Mouse (Mus musculus) stomach, embryonic 15.5 days (tissue): ENCODE data around the gene Zfp940. TPM values are rescaled to one million over a fixed set of nuclear protein-coding genes. Genes with fewer than 3 reads are reported as not detected.
A peak's percentile ranks its signal among the peaks of the same experiment; 100 is the strongest.
"Not testable (repeated sequence)": the region's sequence is repeated elsewhere in the genome, so short reads cannot be mapped to it uniquely, and the experiment has no call there.

Source experiments
- ATAC-seq: fragments of 200-750 bp; cut with Nextera tagmentation; 2 replicates; pipeline ENCODE4 v1.8.0; 2017; ENCODE audit warnings: low read depth, moderate number of reproducible peaks, moderate TSS enrichment; ENCODE audit not compliant: insufficient read depth, low FRiP score
- H3K27ac ChIP-seq: fragments of 300-500 bp; sonication (generic); 2 replicates; pipeline ENCODE4 v1.5.1; 2015; ENCODE audit warnings: mild to moderate bottlenecking, inconsistent platforms
- H3K27me3 ChIP-seq: fragments of 300-500 bp; sonication (generic); replicated peaks from 2 replicates; pipeline ENCODE4 v1.6.1; 2015; ENCODE audit warnings: inconsistent platforms
- H3K36me3 ChIP-seq: fragments of 300-500 bp; sonication (generic); 2 replicates; pipeline ENCODE4 v1.6.1; 2015; ENCODE audit warnings: inconsistent platforms
- H3K4me1 ChIP-seq: fragments of 300-500 bp; sonication (generic); 2 replicates; pipeline ENCODE4 v1.6.1; 2015; ENCODE audit warnings: inconsistent platforms
- H3K4me2 ChIP-seq: fragments of 300-500 bp; sonication (generic); 2 replicates; pipeline ENCODE4 v1.6.1; 2015; ENCODE audit warnings: mild to moderate bottlenecking, inconsistent platforms
- H3K4me3 ChIP-seq: fragments of 300-500 bp; sonication (generic); replicated peaks from 2 replicates; pipeline ENCODE4 v1.5.1; 2015; ENCODE audit warnings: inconsistent platforms
- H3K9ac ChIP-seq: fragments of 300-500 bp; sonication (generic); 2 replicates; pipeline ENCODE4 v1.6.1; 2015; ENCODE audit warnings: inconsistent platforms
- H3K9me3 ChIP-seq: fragments of 300-500 bp; sonication (generic); 2 replicates; pipeline ENCODE4 v1.6.1; 2016; ENCODE audit warnings: inconsistent platforms
- WGBS: fragments of 180-500 bp; shearing (Covaris S2); methylation state at CpG from one replicate; pipeline ENCODE4 v1.1.7; 2015; 5-methylcytosine and 5-hydroxymethylcytosine counted together
- polyA plus RNA-seq: library from polyadenylated mRNA; unstranded; fragments of >200 nt; fragmentation: Nextera tagmentation; extraction: Ambion mirVana; gene quantifications from 2 replicates; pipeline ENCODE4 v1.2.1, GENCODE M21; 2015

The Zfp940 gene
- polyA plus RNA-seq: 4.2 and 4.7 TPM in 2 replicates

- ATAC-seq: peak; percentile 95
- WGBS: under 1% methylated on average over 21 of the region's 21 CpGs
- 0 out of 2 replicates have a peak, but pooled peaks cover 3% of the 10 kb centered on the region for H3K4me1 ChIP-seq
These were observed at the start of gene Zfp940 for GRCm38 (mm10) chr7:29853219-29853842. Gene Zfp940 (minus strand): TSS chr7:29853669.

GRCm38 (mm10) chr7:29898351-29898750 lies 44.9 kb upstream of the Zfp940 start:
- Histone ChIP-seq H3K4me1 (no peaks in the 10 kb centered on the region), H3K9ac (no peak overlapping the region), H3K4me2 (no peak overlapping the region), H3K36me3 (peaks cover 59% of the 10 kb centered on the region), H3K27ac (no peak overlapping the region), H3K9me3 (peaks cover 15% of the 10 kb centered on the region), H3K27me3 (no peaks in the 10 kb centered on the region), H3K4me3 (no peak overlapping the region)
- 97% methylated on average over 4 of the region's 4 CpGs for WGBS
- no peak for ATAC-seq

More at GRCm38 (mm10) chr7:29853219-29853842, at the start of gene Zfp940:
- H3K4me3 ChIP-seq: peak within 1 kb of the TSS; percentile 65
- H3K27ac ChIP-seq: no peak within 1 kb of the TSS
- peak within 1 kb of the TSS; percentile 40; the same call in 1 of the 2 replicates for H3K9ac ChIP-seq
- H3K4me2 ChIP-seq: peak within 1 kb of the TSS; percentile 78
- no peaks in the 10 kb centered on the region for H3K27me3 ChIP-seq
- no peaks in the 10 kb centered on the region for H3K9me3 ChIP-seq
- no peaks in the 10 kb centered on the region for H3K36me3 ChIP-seq

DNA sequence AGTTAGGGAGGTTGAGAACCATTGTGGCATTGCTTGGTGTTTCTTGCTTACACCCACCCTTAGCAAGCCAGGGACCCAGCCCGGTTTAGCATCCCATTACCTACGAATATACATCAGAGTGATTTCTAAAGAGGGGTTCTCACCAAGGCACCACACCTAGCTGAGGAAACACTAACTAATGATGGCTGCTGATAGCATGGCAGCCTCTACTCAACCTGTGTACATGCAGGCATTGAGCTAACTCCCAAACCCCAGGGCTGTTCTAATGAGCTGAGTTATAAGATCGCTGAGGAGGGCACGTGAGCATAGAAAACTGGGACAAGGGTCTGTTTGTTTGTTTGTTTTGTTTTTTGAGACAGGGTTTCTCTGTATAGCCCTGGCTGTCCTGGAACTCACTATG lies 39.3 kb upstream of the Zfp940 start:
- ATAC-seq: no peak
- Histone ChIP-seq H3K4me2 (no peak overlapping the region), H3K9me3 (peaks cover 22% of the 10 kb centered on the region), H3K4me1 (no peaks in the 10 kb centered on the region), H3K27me3 (no peaks in the 10 kb centered on the region), H3K4me3 (no peak overlapping the region), H3K27ac (no peak overlapping the region), H3K36me3 (peaks cover 64% of the 10 kb centered on the region), H3K9ac (no peak overlapping the region)
- 95% methylated on average over 4 of the region's 4 CpGs for WGBS

DNA sequence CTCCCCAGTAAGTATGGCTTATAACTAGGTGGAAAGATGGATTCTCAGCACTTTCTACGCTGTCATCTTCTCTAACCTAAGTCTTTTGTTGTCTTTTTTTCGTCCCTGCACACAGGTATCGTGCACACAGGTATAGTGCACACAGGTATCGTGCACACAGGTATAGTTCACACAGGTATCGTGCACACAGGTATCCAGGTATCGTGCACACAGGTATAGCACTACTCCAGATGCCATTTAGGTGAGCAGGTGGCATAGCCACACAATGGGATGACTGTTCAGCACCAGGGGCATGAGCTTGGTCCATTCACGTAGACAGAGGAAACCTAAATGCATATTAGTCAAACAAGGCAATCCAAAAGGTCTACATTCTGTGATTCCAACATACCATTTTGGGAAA lies 37.0 kb upstream of the Zfp940 start:
- no peak overlapping the region for H3K9ac ChIP-seq
- H3K27me3 ChIP-seq: no peaks in the 10 kb centered on the region
- H3K36me3 ChIP-seq: peaks cover 48% of the 10 kb centered on the region
- H3K4me3 ChIP-seq: no peak overlapping the region
- no peak for ATAC-seq
- no peak overlapping the region for H3K27ac ChIP-seq
- H3K4me1 ChIP-seq: no peaks in the 10 kb centered on the region
- peaks cover 27% of the 10 kb centered on the region for H3K9me3 ChIP-seq
- no peak overlapping the region for H3K4me2 ChIP-seq
- WGBS: 93% methylated on average over 7 of the region's 7 CpGs

DNA sequence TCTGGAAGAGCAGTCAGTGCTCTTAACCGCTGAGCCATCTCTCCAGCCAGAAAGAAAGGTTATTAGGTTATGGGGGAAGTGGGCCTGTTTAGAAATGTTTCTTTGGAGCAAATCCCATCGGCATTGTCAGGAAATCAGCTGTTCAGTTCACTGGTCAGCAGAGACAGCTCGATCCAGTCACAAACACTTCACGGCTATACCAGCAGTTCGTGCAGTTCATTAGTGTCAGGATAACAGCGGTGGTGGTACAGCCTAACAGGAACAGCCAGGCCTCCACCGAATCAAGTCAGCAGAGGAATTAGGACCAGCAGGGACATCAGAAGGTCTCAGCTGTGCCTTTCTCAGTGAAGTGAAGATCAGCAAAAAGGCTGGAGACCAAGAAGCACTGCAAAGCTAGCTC lies 27.4 kb upstream of the Zfp940 start:
- Histone ChIP-seq H3K4me3 (no peak overlapping the region), H3K27ac (no peak overlapping the region), H3K9ac (no peak overlapping the region), H3K36me3 (0 out of 2 replicates have a peak, but pooled peaks cover 3% of the 10 kb centered on the region), H3K4me2 (no peak overlapping the region), H3K27me3 (no peaks in the 10 kb centered on the region), H3K4me1 (no peaks in the 10 kb centered on the region), H3K9me3 (0 out of 2 replicates have a peak, but pooled peaks cover under 1% of the 10 kb centered on the region)
- ATAC-seq: no peak
- 81% methylated on average over 7 of the region's 7 CpGs for WGBS

DNA sequence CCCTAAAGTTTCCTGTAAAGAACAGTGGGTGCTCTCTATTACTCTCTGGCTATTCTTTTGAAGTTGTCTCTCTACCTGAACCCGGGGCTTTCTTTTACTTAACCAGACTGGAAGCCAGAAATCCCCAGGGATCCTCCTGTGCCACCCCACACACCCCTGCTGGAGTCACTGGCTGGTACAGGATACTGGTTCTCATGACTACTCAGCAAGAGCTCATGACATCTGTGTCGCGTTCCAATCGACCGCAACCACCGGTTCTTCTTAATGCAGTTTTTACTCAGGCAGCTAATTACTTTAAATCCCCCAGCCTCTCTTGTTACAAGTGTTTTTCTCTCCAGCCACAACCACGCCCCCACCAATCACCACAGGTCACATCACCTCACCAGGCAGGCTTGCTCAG lies 26.6 kb upstream of the Zfp940 start:
- 77% methylated on average over 7 of the region's 7 CpGs for WGBS
- Histone ChIP-seq H3K4me3 (no peak overlapping the region), H3K9me3 (no peaks in the 10 kb centered on the region), H3K4me1 (no peaks in the 10 kb centered on the region), H3K4me2 (no peak overlapping the region), H3K27ac (no peak overlapping the region), H3K9ac (no peak overlapping the region), H3K27me3 (no peaks in the 10 kb centered on the region), H3K36me3 (peaks cover 11% of the 10 kb centered on the region)
- no peak for ATAC-seq

DNA sequence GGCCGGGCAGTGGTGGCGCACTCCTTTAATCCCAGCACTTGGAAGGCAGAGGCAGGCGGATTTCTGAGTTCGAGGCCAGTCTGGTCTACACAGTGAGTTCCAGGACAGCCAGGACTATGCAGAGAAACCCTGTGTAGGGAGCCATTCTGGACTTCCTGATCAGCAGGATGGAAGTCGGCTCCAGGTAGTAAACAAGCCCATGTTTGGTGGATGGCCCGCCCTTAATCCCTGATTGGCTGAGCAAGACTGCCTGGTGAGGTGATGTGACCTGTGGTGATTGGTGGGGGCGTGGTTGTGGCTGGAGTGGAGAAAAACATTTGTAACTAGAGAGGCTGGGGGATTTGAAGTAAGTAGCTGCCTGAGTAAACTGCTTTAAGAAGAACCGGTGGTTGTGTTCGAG lies 24.1 kb upstream of the Zfp940 start:
- not testable (repeated sequence) for H3K9me3 ChIP-seq, ATAC-seq

DNA sequence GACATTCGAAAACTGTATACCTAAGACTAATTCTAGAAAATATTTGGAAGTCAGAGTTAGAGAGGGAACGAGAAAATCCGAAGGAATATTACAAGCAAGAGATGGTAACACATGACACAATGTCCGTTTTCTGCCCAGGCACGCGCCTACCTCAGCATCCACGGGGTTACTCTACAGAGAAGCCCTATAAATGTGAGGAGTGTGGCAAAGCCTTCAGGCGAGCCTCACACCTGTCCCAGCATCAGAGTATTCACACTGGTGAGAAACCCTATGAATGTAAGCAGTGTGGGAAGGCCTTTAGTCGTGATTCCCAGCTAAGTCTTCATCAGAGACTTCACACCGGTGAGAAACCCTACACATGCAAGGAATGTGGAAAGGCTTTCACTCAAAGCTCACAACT lies 20.8 kb upstream of the Zfp940 start:
- Histone ChIP-seq H3K9ac (no peak overlapping the region), H3K9me3 (no peaks in the 10 kb centered on the region), H3K27me3 (no peaks in the 10 kb centered on the region), H3K36me3 (peaks cover 22% of the 10 kb centered on the region), H3K4me2 (no peak overlapping the region), H3K27ac (no peak overlapping the region), H3K4me3 (no peak overlapping the region), H3K4me1 (no peaks in the 10 kb centered on the region)
- no peak for ATAC-seq
- WGBS: 93% methylated on average over 10 of the region's 10 CpGs

More for the DNA sequence above, 24.1 kb upstream of the Zfp940 start:
- not testable (repeated sequence) for H3K4me1 ChIP-seq, H3K4me2 ChIP-seq, H3K9ac ChIP-seq, H3K4me3 ChIP-seq, H3K27me3 ChIP-seq, H3K27ac ChIP-seq
- 90% methylated on average over 9 of the region's 9 CpGs for WGBS
- peaks cover 22% of the 10 kb centered on the region for H3K36me3 ChIP-seq

- 0 out of 2 replicates have a peak, but pooled peaks cover 4% of the 10 kb centered on the region for H3K4me1 ChIP-seq
- H3K9ac ChIP-seq: no peak overlapping the region
- H3K36me3 ChIP-seq: no peaks in the 10 kb centered on the region
- no peak for ATAC-seq
- no peaks in the 10 kb centered on the region for H3K27me3 ChIP-seq
- H3K27ac ChIP-seq: no peak overlapping the region
- 83% methylated on average over 7 of the region's 7 CpGs for WGBS
- H3K4me2 ChIP-seq: no peak overlapping the region
- no peak overlapping the region for H3K4me3 ChIP-seq
- no peaks in the 10 kb centered on the region for H3K9me3 ChIP-seq
These were observed 8.2 kb upstream of the Zfp940 start for GRCm38 (mm10) chr7:29861660-29862059.

DNA sequence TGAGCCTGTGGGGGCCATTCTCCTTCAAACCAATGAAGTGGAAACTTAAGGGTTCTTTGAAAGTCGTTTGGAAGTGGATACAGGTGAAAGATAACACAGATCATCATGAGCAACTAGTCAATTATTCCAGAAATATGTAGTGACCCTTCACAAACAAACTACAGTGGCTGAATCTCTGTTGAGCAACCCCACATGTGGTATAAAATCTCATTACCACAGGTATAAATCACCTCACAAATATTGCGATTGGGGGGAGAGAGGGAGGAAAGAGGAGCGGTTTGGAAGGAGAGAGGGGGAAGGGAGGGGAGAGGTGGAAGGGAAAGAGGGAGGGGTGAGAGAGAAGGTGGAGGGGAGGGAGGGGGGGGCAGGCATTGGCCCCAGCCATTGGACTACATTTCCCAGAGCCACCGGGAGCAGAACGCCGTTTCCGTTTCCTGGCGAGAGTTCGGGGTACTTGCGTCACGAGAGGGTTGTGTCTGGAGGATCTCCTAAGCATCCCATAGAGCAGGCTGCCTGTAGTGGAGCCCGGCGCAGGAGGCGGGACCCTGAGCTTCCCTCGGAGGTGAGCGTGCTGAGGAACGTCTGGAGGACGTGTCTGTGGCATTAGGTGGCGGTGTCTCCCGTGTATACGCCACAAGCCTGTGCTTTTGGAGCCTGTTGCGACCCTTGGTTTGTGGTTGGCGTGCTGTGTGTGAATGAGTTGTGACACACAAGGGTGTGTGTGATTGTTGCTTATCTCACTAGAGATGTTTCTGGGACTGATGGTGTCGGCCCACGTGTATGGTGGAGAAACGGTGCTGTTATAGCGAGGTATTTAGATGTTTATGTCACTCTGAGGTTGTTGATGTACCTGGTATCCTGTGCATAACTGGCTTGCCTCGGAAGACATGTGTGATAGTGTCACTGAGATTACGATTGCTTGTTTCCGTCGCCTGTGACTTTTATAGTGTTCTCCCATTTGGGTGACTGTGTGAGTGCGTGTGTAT lies 6.4 kb upstream of the Zfp940 start, which contains the start of gene Zfp420:
TSS of gene Zfp420 (plus strand) at position 448 of the 986 bp plus-strand sequence.
- 6% methylated on average over 32 of the region's 32 CpGs for WGBS
- peak within 1 kb of the TSS; percentile 45; the same call in 1 of the 2 replicates for H3K9ac ChIP-seq
- peak; percentile 97 for ATAC-seq

DNA sequence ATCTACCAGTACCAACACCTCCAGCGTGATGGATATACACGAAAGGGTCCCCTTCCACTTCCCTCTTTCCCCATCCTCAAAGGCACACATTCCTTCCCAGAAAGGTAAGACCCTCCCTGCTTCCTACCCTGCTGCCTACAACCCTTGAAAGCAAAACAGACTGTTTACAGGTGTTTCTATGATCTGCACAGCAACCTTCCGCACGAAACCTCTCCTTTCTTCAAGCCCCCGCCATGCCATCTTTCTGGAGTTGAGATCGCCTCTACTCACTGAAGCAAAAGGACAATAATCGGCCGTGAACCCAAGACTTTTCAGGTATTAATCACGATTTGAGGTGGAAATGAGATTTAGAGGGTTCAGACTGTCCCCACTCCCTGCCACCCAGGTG lies 644 bp downstream of the Zfp940 start:
- no peak for ATAC-seq
- H3K4me1 ChIP-seq: 0 out of 2 replicates have a peak, but pooled peaks cover 3% of the 10 kb centered on the region
- H3K4me3 ChIP-seq: peak overlapping the region; percentile 65
- no peaks in the 10 kb centered on the region for H3K27me3 ChIP-seq
- H3K9ac ChIP-seq: no peak overlapping the region
- no peak overlapping the region for H3K27ac ChIP-seq
- H3K9me3 ChIP-seq: no peaks in the 10 kb centered on the region
- no peaks in the 10 kb centered on the region for H3K36me3 ChIP-seq
- H3K4me2 ChIP-seq: peak overlapping the region; percentile 78
- WGBS: 47% methylated on average over 9 of the region's 9 CpGs

More for the DNA sequence above, 6.4 kb upstream of the Zfp940 start, which contains the start of gene Zfp420:
- Histone ChIP-seq H3K4me1 (0 out of 2 replicates have a peak, but pooled peaks cover 4% of the 10 kb centered on the region), H3K27me3 (no peaks in the 10 kb centered on the region), H3K4me3 (peak within 1 kb of the TSS; percentile 65), H3K4me2 (peak within 1 kb of the TSS; percentile 85), H3K9me3 (no peaks in the 10 kb centered on the region), H3K27ac (peak within 1 kb of the TSS; percentile 46; the same call in 1 of the 2 replicates), H3K36me3 (no peaks in the 10 kb centered on the region)
